Mouse (Mus musculus): ENCODE measurements around the gene Proser3.
"Not testable (repeated sequence)": the region's sequence is repeated elsewhere in the genome, so short reads cannot be mapped to it uniquely, and the experiment has no call there.

The Proser3 gene

GRCm38 (mm10) chr7:30544327-30544726 is 7.8 kb downstream of the Proser3 start:
- no peak for DNase-seq (ENCODE audit: low spot score in 2 of 2)

GRCm38 (mm10) chr7:30540572-30540971 is 11.5 kb downstream of the Proser3 start:
- no peak for DNase-seq (ENCODE audit: low spot score in 2 of 2)

GRCm38 (mm10) chr7:30534633-30535577 is 17.2 kb downstream of the Proser3 start, which contains the start of gene Arhgap33:
Gene Arhgap33, minus strand, starts transcription at chr7:30535060.
- peak; percentile 99 for DNase-seq (ENCODE audit: low spot score in 2 of 2)

DNA sequence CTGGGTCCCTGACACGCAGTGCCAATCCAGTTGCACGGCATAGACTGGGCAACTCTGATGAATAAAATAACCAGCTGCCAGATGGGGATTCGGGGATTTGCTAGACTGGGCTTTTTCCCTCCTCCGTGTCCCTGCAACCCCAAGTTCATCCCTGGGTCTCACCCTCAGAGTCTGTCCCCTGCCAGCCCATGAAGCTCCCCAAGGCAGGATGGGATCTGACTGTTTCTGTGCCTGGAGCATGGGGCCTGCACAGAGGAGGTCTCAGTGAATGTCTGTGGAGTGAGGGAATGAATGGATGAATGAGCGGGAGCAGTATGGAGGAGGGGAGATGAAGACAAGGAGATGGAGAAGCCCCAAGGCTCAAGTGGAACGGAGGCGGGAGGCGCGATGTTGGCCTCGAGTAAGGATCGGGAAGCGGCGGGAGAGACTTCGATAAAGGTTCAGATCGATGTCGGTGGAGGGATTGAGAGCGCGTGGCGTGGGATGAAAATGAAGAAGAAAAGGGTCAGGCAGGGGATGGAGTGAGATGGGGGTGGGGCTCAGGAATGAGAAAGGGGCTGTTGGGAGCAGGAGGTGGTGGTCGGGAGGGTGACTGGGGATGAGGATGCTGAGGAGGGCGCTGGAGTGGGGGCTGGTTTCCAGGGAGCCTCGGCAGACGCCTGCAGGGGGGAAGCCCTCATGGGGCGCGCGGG is 18.0 kb downstream of the Proser3 start:
- DNase-seq (ENCODE audit: low spot score in 2 of 2), result peak; percentile 60 to 69

DNA sequence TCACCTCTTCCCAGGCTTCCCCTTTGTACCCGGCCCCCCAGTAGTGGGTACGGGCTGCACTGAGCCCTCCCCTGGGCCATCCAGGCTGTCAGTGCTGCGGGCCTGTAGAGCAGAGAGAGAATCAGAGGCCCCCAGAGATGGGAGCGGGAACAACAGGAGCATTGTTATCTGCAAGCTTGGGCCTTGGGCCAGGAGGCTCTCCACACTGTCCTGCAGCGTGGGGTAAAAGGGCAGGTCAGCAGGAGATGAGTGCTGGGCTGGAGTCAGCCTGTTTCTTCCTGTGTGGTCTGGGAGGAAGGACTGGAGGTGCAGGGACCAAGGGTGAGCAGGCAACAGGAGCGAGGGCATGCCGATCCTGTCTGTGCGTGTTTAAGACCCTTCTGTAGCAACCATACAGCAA is 19.2 kb downstream of the Proser3 start:
- peak in 1 of 2 experiments; percentile 64 for DNase-seq (ENCODE audit: low spot score in 2 of 2)

DNA sequence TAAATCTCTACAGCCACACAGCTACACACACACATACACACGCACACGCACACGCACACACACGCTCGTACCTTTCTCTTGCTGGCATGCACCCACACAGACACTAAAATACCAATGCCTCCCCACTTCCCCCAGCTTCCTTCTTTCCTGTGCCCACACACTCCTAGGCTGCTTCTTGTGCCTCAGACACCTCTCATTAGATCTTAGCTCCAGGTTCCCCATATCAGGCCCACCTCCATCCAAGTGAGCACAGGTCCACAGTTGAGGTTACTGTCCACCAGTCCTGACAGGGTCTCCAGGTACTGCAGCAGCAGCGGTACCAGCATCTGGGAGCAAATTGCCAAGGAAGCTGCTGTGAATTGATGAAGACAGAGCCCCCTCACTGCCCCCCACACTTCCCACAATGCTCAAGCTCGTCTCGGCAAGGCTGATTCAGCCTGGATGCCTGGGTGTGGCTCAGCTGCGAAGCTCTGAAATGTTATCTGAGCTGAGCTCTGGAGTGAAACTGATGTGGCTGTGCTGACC is 20.7 kb downstream of the Proser3 start:
- peak; percentile 72 to 76 for DNase-seq (ENCODE audit: low spot score in 2 of 2)

DNA sequence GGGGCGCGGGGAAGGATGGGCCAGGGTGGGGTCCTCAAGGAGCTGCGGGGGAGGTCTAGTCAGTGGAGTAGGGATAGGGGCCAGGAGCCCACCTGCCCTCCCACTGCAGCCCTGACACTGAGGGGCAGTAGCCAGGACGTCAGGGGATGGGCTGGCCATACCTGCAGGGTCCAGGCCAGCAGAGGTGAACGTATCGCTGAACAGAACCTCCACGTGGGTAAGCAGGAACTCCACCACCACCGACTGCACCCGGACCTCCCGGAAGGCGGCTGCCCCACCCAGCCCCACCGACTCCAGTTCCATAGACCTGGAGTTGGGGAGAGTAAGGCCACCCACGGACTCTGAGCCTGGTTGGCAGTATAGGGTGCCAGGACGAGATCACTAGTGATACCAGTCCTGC is 25.1 kb downstream of the Proser3 start:
- DNase-seq (ENCODE audit: low spot score in 2 of 2), result no peak

DNA sequence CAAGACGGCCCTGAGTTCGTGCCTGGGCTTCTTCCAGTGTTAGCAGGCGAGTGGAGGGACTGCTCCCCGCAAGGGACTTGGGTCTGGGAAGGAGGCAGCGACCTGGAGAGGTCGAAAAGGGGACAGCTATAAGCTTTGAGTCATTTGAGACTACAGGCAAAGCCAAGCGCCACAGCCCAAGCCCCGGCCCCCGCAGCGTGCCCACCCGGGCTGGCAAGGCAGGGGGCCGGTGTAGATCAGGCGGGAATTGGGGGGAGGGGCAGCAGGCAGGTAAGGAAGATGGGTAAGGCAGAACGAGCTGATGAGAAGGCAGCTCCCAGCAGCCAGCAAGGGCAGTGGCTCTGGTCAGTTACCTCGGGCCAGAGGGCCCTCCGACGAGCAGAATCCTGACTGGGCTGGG is 25.7 kb downstream of the Proser3 start:
- no peak for DNase-seq (ENCODE audit: low spot score in 2 of 2)

DNA sequence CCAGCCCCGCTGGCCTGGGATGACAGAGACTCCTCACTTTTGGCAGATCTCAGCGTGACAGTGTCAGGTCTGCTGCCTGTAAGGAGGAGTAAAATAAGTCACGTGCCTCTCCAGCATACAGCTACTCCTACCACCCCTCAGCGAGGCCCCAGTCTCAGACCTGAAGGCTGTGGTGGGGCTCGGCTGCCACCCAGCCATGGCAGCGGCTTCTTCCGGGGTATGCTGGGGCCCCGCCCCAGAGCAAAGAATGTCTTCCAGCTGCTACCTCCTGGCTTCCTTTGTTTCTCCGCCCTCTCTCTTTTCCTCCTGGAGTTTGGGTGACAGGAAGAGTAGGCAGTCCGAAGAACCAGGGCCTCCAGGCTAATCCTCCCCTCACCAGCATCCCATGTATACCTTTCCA is 26.1 kb downstream of the Proser3 start:
- DNase-seq (ENCODE audit: low spot score in 2 of 2), result no peak

DNA sequence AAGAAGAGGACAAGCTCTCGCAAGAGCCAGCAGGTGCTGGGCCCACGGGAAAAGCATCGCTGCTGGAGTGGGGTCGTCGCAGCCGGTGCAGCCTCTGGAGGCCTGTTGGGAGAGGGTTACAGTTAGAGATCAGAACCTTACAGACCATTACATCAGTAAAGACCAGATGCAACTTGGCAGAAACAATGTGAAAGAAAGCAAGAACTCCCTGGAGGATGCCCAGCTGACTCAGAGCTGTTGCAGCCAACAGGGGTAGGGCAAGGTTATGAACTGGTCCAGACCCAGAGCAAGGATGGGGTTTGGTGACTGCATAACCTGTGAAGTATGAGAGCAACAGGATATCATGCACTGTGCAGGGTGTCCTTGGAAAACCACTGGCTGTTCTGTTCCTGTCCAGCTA is 27.6 kb downstream of the Proser3 start:
- DNase-seq (ENCODE audit: low spot score in 2 of 2), result no peak

DNA sequence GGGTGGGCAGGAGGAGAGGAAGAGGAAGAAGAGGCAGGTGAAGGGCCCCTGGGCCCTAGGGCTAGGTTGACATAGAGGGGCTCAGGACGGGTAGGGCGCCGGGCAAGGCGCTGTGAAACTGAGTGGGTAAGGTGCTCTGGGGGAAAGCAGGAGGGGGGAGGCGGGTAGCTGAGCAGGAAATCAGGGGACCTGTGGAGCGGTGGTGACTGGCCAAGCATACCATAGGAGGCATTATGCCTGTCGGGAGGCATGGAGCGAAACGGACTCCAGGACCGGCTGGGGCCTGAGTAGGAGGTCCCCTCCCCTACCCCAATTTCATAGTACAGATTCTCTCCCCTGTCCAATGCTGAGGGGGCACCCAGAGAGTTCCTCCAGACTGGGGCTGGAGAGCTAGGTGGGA is 29.2 kb downstream of the Proser3 start:
- DNase-seq (ENCODE audit: low spot score in 2 of 2), result no peak

- no peak for DNase-seq (ENCODE audit: low spot score in 2 of 2)
These were observed 31.2 kb downstream of the Proser3 start for GRCm38 (mm10) chr7:30520856-30521255.

DNA sequence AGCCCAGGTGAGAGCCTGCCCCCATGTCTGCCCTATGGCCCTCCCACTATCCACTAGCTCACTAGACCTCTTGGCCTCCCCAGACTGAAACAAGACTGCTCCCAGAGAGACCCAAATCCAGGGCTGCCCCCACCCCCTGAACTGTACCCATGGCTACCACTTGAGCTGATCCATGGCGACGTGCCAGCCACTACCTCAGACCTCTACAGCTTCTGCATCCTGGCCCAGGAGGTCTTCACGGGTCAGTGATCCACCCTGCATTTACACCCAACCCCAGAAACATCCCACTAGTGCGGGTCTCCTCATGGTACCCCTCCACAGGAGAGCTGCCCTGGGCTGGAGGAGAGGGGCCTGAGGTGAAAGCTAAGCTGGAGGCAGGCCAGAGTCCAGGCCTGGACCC is 31.7 kb downstream of the Proser3 start:
- peak in 1 of 2 experiments; percentile 66 for DNase-seq (ENCODE audit: low spot score in 2 of 2)

GRCm38 (mm10) chr7:30518325-30518724 is 33.8 kb downstream of the Proser3 start:
- no peak for DNase-seq (ENCODE audit: low spot score in 2 of 2)

DNA sequence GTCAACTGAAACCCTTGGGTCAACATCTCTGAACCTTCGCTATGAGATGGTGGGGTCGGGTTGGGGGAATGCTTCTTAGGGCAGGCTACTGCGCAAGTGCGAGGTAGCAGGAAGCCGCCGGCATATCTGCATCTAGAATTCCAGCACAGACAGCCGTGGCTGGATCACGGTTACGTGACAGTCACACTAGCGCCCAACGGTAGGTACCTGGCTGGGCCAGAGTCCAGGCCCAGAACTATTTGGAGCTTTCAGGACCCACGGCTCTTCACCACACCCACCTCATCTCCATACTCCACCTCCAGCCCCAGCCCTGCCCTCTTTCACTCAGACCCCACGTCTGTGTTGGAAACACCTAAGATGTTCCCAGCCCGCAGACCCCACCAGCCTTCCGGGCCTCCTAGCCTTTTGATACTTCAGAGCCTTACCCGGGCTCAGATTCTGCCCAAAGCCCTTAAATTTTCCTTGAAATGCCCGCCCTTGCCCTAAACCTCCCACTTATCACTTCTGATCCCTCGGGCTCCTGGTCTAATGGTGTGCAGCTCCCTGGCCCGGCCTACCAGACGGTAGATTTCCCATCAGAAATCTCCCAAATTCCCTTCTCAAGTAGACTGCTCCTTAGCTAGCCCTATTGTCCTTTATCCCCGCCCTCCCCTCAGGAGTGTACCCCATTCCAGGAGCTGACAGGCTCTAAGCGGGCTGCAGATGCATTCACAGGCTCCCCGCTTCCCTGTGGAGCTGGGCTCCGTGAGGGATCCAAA is 36.9 kb downstream of the Proser3 start:
- no peak for DNase-seq (ENCODE audit: low spot score in 2 of 2)

- no peak for DNase-seq (ENCODE audit: low spot score in 2 of 2)
These were observed 44.0 kb downstream of the Proser3 start for GRCm38 (mm10) chr7:30508061-30508460.

DNA sequence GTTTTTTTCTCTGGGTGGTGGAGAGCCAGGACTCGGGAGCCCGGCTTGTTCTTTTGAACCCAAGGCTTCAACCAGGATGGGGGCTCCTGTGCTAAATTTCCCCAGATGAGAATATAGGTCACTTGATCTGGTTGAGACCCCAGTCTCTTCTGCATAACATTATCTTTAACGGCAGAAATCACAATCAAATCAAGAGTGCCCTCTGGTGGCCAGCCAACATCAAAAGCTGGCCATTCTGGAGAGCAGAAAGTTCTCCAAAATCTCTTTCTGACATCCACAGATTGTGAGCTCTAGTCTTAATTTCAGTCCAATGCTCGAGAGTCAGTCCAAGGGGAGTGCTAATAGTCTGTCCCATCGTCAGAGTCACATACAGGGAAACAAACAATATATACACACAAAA is 50.9 kb downstream of the Proser3 start:
- DNase-seq (ENCODE audit: low spot score in 2 of 2), result not testable (repeated sequence)

DNA sequence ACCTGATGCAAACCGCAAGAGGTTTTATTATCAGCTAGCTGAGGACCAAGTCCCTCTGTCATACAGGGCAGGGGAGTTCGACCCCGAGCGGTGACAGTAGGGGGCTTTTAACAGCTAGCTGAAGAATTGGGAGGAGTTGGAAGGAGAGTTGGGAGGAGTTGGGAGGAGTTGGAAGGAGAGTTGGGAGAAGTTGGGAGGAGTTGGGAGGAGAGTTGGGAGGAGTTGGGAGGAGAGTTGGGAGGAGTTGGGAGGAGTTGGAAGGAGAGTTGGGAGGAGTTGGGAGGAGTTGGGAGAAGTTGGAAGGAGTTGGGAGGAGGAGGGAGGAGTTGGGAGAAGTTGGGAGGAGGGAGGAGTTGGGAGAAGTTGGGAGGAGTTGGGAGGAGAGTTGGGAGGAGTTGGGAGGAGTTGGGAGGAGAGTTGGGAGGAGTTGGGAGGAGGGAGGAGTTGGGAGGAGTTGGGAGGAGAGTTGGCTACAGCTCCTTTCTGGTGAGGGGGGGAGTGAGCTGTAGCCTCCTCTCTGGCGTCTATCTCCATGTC is 56.5 kb downstream of the Proser3 start:
- not testable (repeated sequence) for DNase-seq (ENCODE audit: low spot score in 2 of 2)

- DNase-seq (ENCODE audit: low spot score in 2 of 2), result no peak
These were observed 58.6 kb downstream of the Proser3 start, which contains the start of gene Prodh2 for GRCm38 (mm10) chr7:30493401-30493931. Gene Prodh2, plus strand, starts transcription at chr7:30493622.

DNA sequence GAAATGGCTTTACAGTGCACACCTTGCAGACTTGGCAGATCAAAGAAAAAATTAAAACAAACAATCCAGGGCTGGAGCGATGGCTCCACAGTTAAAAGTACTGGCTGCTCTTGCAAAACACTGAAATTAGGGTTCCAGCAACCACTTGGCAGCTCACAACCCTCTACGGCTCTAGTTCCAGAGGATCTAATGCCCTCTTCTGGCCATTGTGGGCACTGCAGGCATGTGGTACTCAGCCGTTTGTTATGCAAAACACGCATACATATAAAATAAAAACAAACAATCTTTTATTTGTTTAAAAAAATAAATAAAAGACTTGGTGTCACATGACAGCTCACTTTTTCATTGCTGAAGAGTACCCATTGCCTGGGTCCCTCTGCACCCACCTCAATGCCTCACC is 59.3 kb downstream of the Proser3 start:
- peak; percentile 75 to 82 for DNase-seq (ENCODE audit: low spot score in 2 of 2)

GRCm38 (mm10) chr7:30490957-30491307 is 61.2 kb downstream of the Proser3 start:
- no peak for DNase-seq (ENCODE audit: low spot score in 2 of 2)
